Mouse (Mus musculus) spleen, adult 12 weeks (tissue): ENCODE data around the gene Atf1.

ENCODE experiments used
- DNase-seq: peaks from one replicate; pipeline ENCODE4 v3.0.0; 2022; ENCODE audit warnings: low spot score

The Atf1 gene

GRCm38 (mm10) chr15:100215092-100215491 lies 12.5 kb upstream of the Atf1 start:
- DNase-seq: no peak

- DNase-seq: no peak
Measured at GRCm38 (mm10) chr15:100216173-100216572, 11.4 kb upstream of the Atf1 start.

GRCm38 (mm10) chr15:100218018-100218417 lies 9.6 kb upstream of the Atf1 start:
- DNase-seq: no peak

GRCm38 (mm10) chr15:100219396-100219795 lies 8.2 kb upstream of the Atf1 start:
- no peak for DNase-seq

GRCm38 (mm10) chr15:100220916-100221315 lies 6.7 kb upstream of the Atf1 start:
- DNase-seq: no peak

- no peak for DNase-seq
Measured at GRCm38 (mm10) chr15:100225381-100225780, 2.2 kb upstream of the Atf1 start.

- no peak for DNase-seq
Measured at GRCm38 (mm10) chr15:100225891-100226290, 1.7 kb upstream of the Atf1 start.

- peak; percentile 87 for DNase-seq
Measured at GRCm38 (mm10) chr15:100227031-100227662, 472 bp upstream of the Atf1 start.

- DNase-seq: peak; percentile 9
Measured at GRCm38 (mm10) chr15:100228535-100229336, 1.1 kb downstream of the Atf1 start.

GRCm38 (mm10) chr15:100230655-100231054 lies 3.0 kb downstream of the Atf1 start:
- DNase-seq: no peak

- no peak for DNase-seq
Measured at GRCm38 (mm10) chr15:100231616-100232525, 4.3 kb downstream of the Atf1 start.

- DNase-seq: no peak
Measured at GRCm38 (mm10) chr15:100235208-100235965, 7.8 kb downstream of the Atf1 start.

- no peak for DNase-seq
Measured at GRCm38 (mm10) chr15:100236952-100237351, 9.3 kb downstream of the Atf1 start.

- no peak for DNase-seq
Measured at GRCm38 (mm10) chr15:100241780-100242179, 14.2 kb downstream of the Atf1 start.

GRCm38 (mm10) chr15:100245951-100246350 lies 18.3 kb downstream of the Atf1 start:
- DNase-seq: no peak

- DNase-seq: no peak
Measured at GRCm38 (mm10) chr15:100247296-100247695, 19.7 kb downstream of the Atf1 start.

- no peak for DNase-seq
Measured at GRCm38 (mm10) chr15:100248665-100249433, 21.2 kb downstream of the Atf1 start.

GRCm38 (mm10) chr15:100251153-100251780 lies 23.6 kb downstream of the Atf1 start:
- no peak for DNase-seq

GRCm38 (mm10) chr15:100256386-100256785 lies 28.8 kb downstream of the Atf1 start:
- DNase-seq: no peak

- no peak for DNase-seq
Measured at GRCm38 (mm10) chr15:100257305-100257704, 29.7 kb downstream of the Atf1 start.
